In the genomic region with DNA sequence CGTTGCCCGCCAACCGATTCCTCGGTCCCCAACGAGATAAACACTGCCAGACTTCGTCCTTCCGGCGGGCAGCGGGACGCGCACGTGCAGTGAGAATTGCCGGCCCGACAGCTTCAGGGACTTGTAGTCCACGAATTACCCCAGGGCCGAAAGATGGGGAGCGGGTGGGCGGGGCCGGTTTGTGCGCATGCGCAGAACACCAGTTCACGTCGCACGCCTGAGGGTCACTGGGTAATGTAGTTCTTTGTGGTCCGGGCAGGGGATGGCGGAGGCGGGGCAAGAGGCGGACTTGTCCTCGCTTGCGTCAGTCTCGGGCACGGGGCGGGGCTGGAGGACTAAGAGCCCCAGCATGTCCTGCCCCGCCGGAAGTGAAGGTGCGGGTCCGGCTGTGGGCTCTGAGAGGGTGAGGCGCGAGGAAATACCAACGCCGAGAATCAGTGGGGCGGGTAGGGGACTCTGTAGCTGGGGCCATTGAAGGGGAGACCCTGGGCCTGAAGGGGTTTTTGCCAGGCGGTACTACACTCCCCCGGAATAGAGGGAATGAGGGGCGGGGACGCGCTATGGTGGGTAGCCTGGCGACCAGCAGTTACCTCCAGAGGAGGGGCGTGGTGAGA, we compare ENCODE assay signal across 8 mouse cellular contexts. TPM values are rescaled to one million over a fixed set of nuclear protein-coding genes. Genes with fewer than 3 reads are reported as not detected.
A peak's percentile ranks its signal among the peaks of the same experiment; 100 is the strongest.
DNase-seq lines count a peak whose midpoint lies in the region; ATAC-seq and TF ChIP-seq lines count a peak whose summit lies in the region.

A gene (minus strand): TSS at position 155 of the 614 bp plus-strand sequence.

- ATAC-seq in cerebellum, adult (ENCODE audit: insufficient number of reproducible peaks, low FRiP score, low TSS enrichment), result peak; percentile 88
- peak; percentile 97 for ATAC-seq in forebrain, embryonic 13.5 days
- ATAC-seq in liver, postnatal 0 days, result peak; percentile 97
- peak; percentile 96 for ATAC-seq in neural tube, embryonic 14.5 days (ENCODE audit: low read depth)

- H3K36me3 ChIP-seq in ES-Bruce4 (ENCODE audit: control insufficient read depth, insufficient read depth, low read length, poor library complexity, severe bottlenecking), result peaks cover 31% of the 10 kb centered on the region
- H3K36me3 ChIP-seq in forebrain, embryonic 13.5 days (ENCODE audit: poor library complexity, severe bottlenecking), result peaks cover 61% of the 10 kb centered on the region
- H3K36me3 ChIP-seq in liver, postnatal 0 days (replicated peaks; ENCODE audit: insufficient read depth, low read length), result peaks cover 46% of the 10 kb centered on the region
- peaks cover 46% of the 10 kb centered on the region for H3K36me3 ChIP-seq in neural tube, embryonic 14.5 days (ENCODE audit: control insufficient read depth, insufficient read depth, low read length)

- peaks cover 1% of the 10 kb centered on the region for H3K4me1 ChIP-seq in ES-Bruce4 (ENCODE audit: control insufficient read depth, insufficient read depth, low read length)
- peaks cover 32% of the 10 kb centered on the region for H3K4me1 ChIP-seq in forebrain, embryonic 13.5 days
- peaks cover 20% of the 10 kb centered on the region for H3K4me1 ChIP-seq in liver, postnatal 0 days (ENCODE audit: insufficient read depth)
- H3K4me1 ChIP-seq in neural tube, embryonic 14.5 days (ENCODE audit: control insufficient read depth, insufficient read depth, low read length), result peaks cover 20% of the 10 kb centered on the region

- H3K4me3 ChIP-seq in ES-Bruce4 (ENCODE audit: low read depth, low read length), result peak within 1 kb of the TSS; percentile 91
- peak within 1 kb of the TSS; percentile 82 for H3K4me3 ChIP-seq in forebrain, embryonic 13.5 days
- H3K4me3 ChIP-seq in liver, postnatal 0 days (ENCODE audit: low read depth, low read length), result peak within 1 kb of the TSS; percentile 86
- H3K4me3 ChIP-seq in neural tube, embryonic 14.5 days (ENCODE audit: low read depth, low read length), result peak within 1 kb of the TSS; percentile 79

- H3K9ac ChIP-seq in ES-Bruce4 (ENCODE audit: low read depth, poor library complexity, severe bottlenecking), result peak within 1 kb of the TSS; percentile 93
- peak within 1 kb of the TSS; percentile 75 for H3K9ac ChIP-seq in forebrain, embryonic 13.5 days
- peak within 1 kb of the TSS; percentile 81 for H3K9ac ChIP-seq in liver, postnatal 0 days (replicated peaks)
- peak within 1 kb of the TSS; percentile 65 for H3K9ac ChIP-seq in neural tube, embryonic 14.5 days (replicated peaks; ENCODE audit: low read depth, low read length)

- DNase-seq in heart, postnatal 10 days, result peak; percentile 97
- DNase-seq in large intestine, adult 2 months (ENCODE audit: low read depth, low spot score), result peak; percentile 93
- DNase-seq in liver, postnatal 0 days, result peak; percentile 100
- peak; percentile 99 for DNase-seq in testis, postnatal 10 days (ENCODE audit: low spot score)

- under 1% methylated on average over 49 of the region's 49 CpGs for WGBS in forebrain, embryonic 13.5 days
- under 1% methylated on average over 49 of the region's 49 CpGs for WGBS in large intestine, adult 2 months
- WGBS in liver, postnatal 0 days (ENCODE audit: insufficient replicate concordance), result under 1% methylated on average over 49 of the region's 49 CpGs
- WGBS in neural tube, embryonic 14.5 days, result 0% methylated on average over 49 of the region's 49 CpGs

- TF ChIP-seq CTCF in ES-Bruce4 (IDR thresholded peaks at IDR 0.05; ENCODE audit: low read depth, low read length), result no peak
- TF ChIP-seq CTCF in liver, postnatal 0 days (IDR thresholded peaks at IDR 0.05; ENCODE audit: low read depth), result no peak

- H3K9me3 ChIP-seq in ES-Bruce4 (replicated peaks; ENCODE audit: control insufficient read depth, insufficient read depth, low read length, poor library complexity, severe bottlenecking), result no peaks in the 10 kb centered on the region
- no peaks in the 10 kb centered on the region for H3K9me3 ChIP-seq in forebrain, embryonic 13.5 days (replicated peaks)
- H3K9me3 ChIP-seq in liver, postnatal 0 days (ENCODE audit: low read length), result no peaks in the 10 kb centered on the region
- H3K9me3 ChIP-seq in neural tube, embryonic 14.5 days (ENCODE audit: control insufficient read depth, low read length), result no peaks in the 10 kb centered on the region

- peak; percentile 50 for TF ChIP-seq POLR2A in ES-Bruce4 (IDR thresholded peaks at IDR 0.05; ENCODE audit: insufficient read depth, low read length)

- TF ChIP-seq EP300 in ES-Bruce4 (IDR thresholded peaks at IDR 0.05; ENCODE audit: insufficient read depth, low read depth, low read length), result no peak
- no peak for TF ChIP-seq EP300 in liver, postnatal 0 days (IDR thresholded peaks at IDR 0.05; ENCODE audit: low read depth)

- H3K27me3 ChIP-seq in ES-Bruce4 (ENCODE audit: control insufficient read depth, insufficient read depth, low read length, poor library complexity, severe bottlenecking), result no peaks in the 10 kb centered on the region
- no peaks in the 10 kb centered on the region for H3K27me3 ChIP-seq in forebrain, embryonic 13.5 days
- no peaks in the 10 kb centered on the region for H3K27me3 ChIP-seq in liver, postnatal 0 days (ENCODE audit: insufficient read depth, low read length)
- no peaks in the 10 kb centered on the region for H3K27me3 ChIP-seq in neural tube, embryonic 14.5 days (ENCODE audit: control insufficient read depth, insufficient read depth, low read length)

- intact Hi-C loops in heart, postnatal 10 days (cut with DNase I), result loop anchor here (1.0 kb wide), 1 partner anchor 22 kb away; no protein-coding TSS in a partner anchor

- peak within 1 kb of the TSS; percentile 89 for H3K4me2 ChIP-seq in forebrain, embryonic 13.5 days
- peak within 1 kb of the TSS; percentile 93 for H3K4me2 ChIP-seq in liver, postnatal 0 days (ENCODE audit: low read depth, low read length)
- H3K4me2 ChIP-seq in neural tube, embryonic 14.5 days (ENCODE audit: low read depth, low read length), result peak within 1 kb of the TSS; percentile 87

- H3K27ac ChIP-seq in ES-Bruce4 (ENCODE audit: insufficient read depth, low read length), result peak within 1 kb of the TSS; percentile 47
- peak within 1 kb of the TSS; percentile 89 for H3K27ac ChIP-seq in forebrain, embryonic 13.5 days
- peak within 1 kb of the TSS; percentile 91 for H3K27ac ChIP-seq in liver, postnatal 0 days (ENCODE audit: low read depth)
- H3K27ac ChIP-seq in neural tube, embryonic 14.5 days (ENCODE audit: low read depth, low read length), result peak within 1 kb of the TSS; percentile 85

RNA-seq across cellular contexts. Expression of the gene that starts here (rescaled TPM):
- polyA plus RNA-seq in ES-Bruce4 (2011; ENCODE audit: insufficient read depth, insufficient read length, low read depth, missing spikeins), result 90.3 and 97.7 TPM in 2 replicates
- 145 and 147 TPM in 2 replicates for polyA plus RNA-seq in forebrain, embryonic 13.5 days (2015; fragmentation: Nextera tagmentation; extraction: Ambion mirVana)
- 100 to 1,000 TPM; 152 to 160 TPM for total RNA-seq in heart, postnatal 10 days (2021)
- 79.1 and 90.0 TPM in 2 replicates for polyA plus RNA-seq in large intestine, adult 2 months (2012; rRNA removed)
- 60.0 and 63.0 TPM in 2 replicates for polyA plus RNA-seq in liver, postnatal 0 days (2015; fragmentation: Nextera tagmentation; extraction: Ambion mirVana)
- 151 and 161 TPM in 2 replicates for polyA plus RNA-seq in neural tube, embryonic 14.5 days (2014; fragmentation: Nextera tagmentation; extraction: Ambion mirVana)

Comparison
In these comparisons a context has a peak if more than half of its experiments do, and no peak if none do; other contexts are left out.
1. Peak in every context shown above with its lines: DNase-seq, ATAC-seq, H3K4me3 ChIP-seq and H3K27ac ChIP-seq.